Mouse (Mus musculus): ENCODE results near the gene Ncoa1. TPM values are rescaled to one million over a fixed set of nuclear protein-coding genes. Genes with fewer than 3 reads are reported as not detected.
"Not testable (repeated sequence)": the region's sequence is repeated elsewhere in the genome, so short reads cannot be mapped to it uniquely, and the experiment has no call there.

The Ncoa1 gene
- total RNA-seq, 1 experiment, result 13.3 TPM

GRCm38 (mm10) chr12:4462420-4462819, 14.6 kb downstream of the Ncoa1 start:
- in situ Hi-C loops (cut with MboI; ENCODE audit: low sequenced_read_pairs in 2 of 2, unreplicated experiment in 2 of 2), result no loop called here
- no peaks in the 10 kb centered on the region for H3K36me3 ChIP-seq (ENCODE audit: control insufficient read depth, insufficient read depth, low read length, poor library complexity, severe bottlenecking)
- DNase-seq (ENCODE audit: low read depth, low spot score), result no peak
- H3K27ac ChIP-seq (ENCODE audit: insufficient read depth, low read depth, low read length, poor library complexity, severe bottlenecking), result no peak overlapping the region
- H3K9ac ChIP-seq (ENCODE audit: insufficient read depth, low read depth, low read length, poor library complexity, severe bottlenecking), result no peak overlapping the region
- no peak overlapping the region for H3K4me3 ChIP-seq (ENCODE audit: insufficient read depth in 1 of 2, low read depth in 1 of 2, low read length in 2 of 2, poor library complexity in 1 of 2, severe bottlenecking in 1 of 2)
- no peaks in the 10 kb centered on the region for H3K9me3 ChIP-seq (ENCODE audit: control insufficient read depth, insufficient read depth, low read depth, low read length)
- no peaks in the 10 kb centered on the region for H3K4me1 ChIP-seq (ENCODE audit: control insufficient read depth in 2 of 2, insufficient read depth in 2 of 2, low read length in 2 of 2, poor library complexity in 1 of 2)
- TF ChIP-seq CHD2 (IDR thresholded peaks at IDR 0.05; ENCODE audit: low read depth, low read length) (no peak), ZC3H11A (IDR thresholded peaks at IDR 0.05; ENCODE audit: borderline replicate concordance, low read depth, low read length) (no peak), MAFK (IDR thresholded peaks at IDR 0.05; ENCODE audit: insufficient read depth, low read depth, low read length) (no peak), ZNF384 (IDR thresholded peaks at IDR 0.05; ENCODE audit: low read depth, low read length) (no peak), HCFC1 (IDR thresholded peaks at IDR 0.05; ENCODE audit: borderline replicate concordance, insufficient read depth, low read length) (no peak)

DNA sequence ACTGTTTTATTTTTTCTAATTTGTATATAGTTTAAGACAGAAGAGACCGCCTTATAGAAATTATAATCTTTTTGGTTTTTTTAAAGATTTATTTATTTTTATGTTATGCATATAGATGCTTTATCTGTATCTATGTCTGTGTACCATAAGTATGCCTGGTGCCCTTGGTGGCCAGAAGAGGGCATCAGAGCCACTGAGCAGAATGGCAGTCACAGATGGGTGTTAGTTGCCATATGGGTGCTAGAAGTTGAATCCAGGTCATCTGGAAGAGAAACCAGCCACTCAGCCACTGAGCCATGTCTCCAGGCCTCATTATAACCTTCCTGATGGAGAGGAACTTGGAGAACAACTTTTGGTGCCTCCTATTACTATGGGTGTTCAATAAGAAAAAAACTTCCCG, 16.0 kb downstream of the Ncoa1 start:
- Histone ChIP-seq H3K4me1 (ENCODE audit: control insufficient read depth in 2 of 2, insufficient read depth in 2 of 2, low read length in 2 of 2, poor library complexity in 1 of 2) (no peaks in the 10 kb centered on the region), H3K9ac (ENCODE audit: insufficient read depth, low read depth, low read length, poor library complexity, severe bottlenecking) (no peak overlapping the region), H3K9me3 (ENCODE audit: control insufficient read depth, insufficient read depth, low read depth, low read length) (no peaks in the 10 kb centered on the region), H3K36me3 (ENCODE audit: control insufficient read depth, insufficient read depth, low read length, poor library complexity, severe bottlenecking) (no peaks in the 10 kb centered on the region), H3K4me3 (ENCODE audit: insufficient read depth in 1 of 2, low read depth in 1 of 2, low read length in 2 of 2, poor library complexity in 1 of 2, severe bottlenecking in 1 of 2) (no peak overlapping the region), H3K27ac (ENCODE audit: insufficient read depth, low read depth, low read length, poor library complexity, severe bottlenecking) (no peak overlapping the region)
- no peak for DNase-seq (ENCODE audit: low read depth, low spot score)
- TF ChIP-seq ZNF384 (IDR thresholded peaks at IDR 0.05; ENCODE audit: low read depth, low read length) (no peak), HCFC1 (IDR thresholded peaks at IDR 0.05; ENCODE audit: borderline replicate concordance, insufficient read depth, low read length) (no peak), CHD2 (IDR thresholded peaks at IDR 0.05; ENCODE audit: low read depth, low read length) (no peak), MAFK (IDR thresholded peaks at IDR 0.05; ENCODE audit: insufficient read depth, low read depth, low read length) (no peak), ZC3H11A (IDR thresholded peaks at IDR 0.05; ENCODE audit: borderline replicate concordance, low read depth, low read length) (no peak)
- in situ Hi-C loops (cut with MboI; ENCODE audit: low sequenced_read_pairs in 2 of 2, unreplicated experiment in 2 of 2), result no loop called here

DNA sequence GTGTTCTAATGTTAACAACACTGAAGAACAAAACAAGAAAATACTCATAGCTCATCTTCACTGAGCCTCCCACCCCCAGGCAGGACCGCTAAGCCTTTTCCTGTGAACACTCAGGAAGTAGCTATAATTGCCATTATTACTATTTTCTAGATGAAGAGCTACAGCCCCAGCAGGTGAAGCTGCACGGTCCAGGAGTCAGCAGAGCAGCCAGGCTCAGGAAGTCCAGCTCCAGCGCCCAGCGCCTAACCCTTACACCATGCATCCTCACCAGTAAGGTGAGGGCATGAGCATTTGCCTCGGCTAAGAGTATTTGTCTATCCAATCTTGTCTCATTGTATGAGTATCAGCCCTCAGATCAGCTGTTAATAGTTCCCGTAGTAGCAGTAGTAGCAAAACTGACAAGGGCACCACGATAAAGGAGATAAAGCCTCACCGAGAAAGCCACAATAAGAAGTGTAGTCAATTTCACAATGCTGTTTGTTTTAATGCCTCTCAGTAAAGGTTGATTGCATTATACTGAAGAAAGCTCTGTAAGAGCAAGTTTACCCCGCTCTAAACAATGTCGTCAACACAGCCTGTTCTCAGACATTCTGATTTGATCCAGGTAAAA, 21.9 kb downstream of the Ncoa1 start:
- no peak for TF ChIP-seq CHD2 (IDR thresholded peaks at IDR 0.05; ENCODE audit: low read depth, low read length)
- no peak for TF ChIP-seq MAFK (IDR thresholded peaks at IDR 0.05; ENCODE audit: insufficient read depth, low read depth, low read length)
- TF ChIP-seq ZC3H11A (IDR thresholded peaks at IDR 0.05; ENCODE audit: borderline replicate concordance, low read depth, low read length), result no peak
- no peak for TF ChIP-seq ZNF384 (IDR thresholded peaks at IDR 0.05; ENCODE audit: low read depth, low read length)
- TF ChIP-seq HCFC1 (IDR thresholded peaks at IDR 0.05; ENCODE audit: borderline replicate concordance, insufficient read depth, low read length), result no peak
- H3K4me3 ChIP-seq (ENCODE audit: insufficient read depth in 1 of 2, low read depth in 1 of 2, low read length in 2 of 2, poor library complexity in 1 of 2, severe bottlenecking in 1 of 2), result no peak overlapping the region
- DNase-seq (ENCODE audit: low read depth, low spot score), result no peak
- in situ Hi-C loops (cut with MboI; ENCODE audit: low sequenced_read_pairs in 2 of 2, unreplicated experiment in 2 of 2), result no loop called here
- H3K27ac ChIP-seq (ENCODE audit: insufficient read depth, low read depth, low read length, poor library complexity, severe bottlenecking), result no peak overlapping the region
- no peaks in the 10 kb centered on the region for H3K4me1 ChIP-seq (ENCODE audit: control insufficient read depth in 2 of 2, insufficient read depth in 2 of 2, low read length in 2 of 2, poor library complexity in 1 of 2)
- no peaks in the 10 kb centered on the region for H3K9me3 ChIP-seq (ENCODE audit: control insufficient read depth, insufficient read depth, low read depth, low read length)
- H3K36me3 ChIP-seq (ENCODE audit: control insufficient read depth, insufficient read depth, low read length, poor library complexity, severe bottlenecking), result no peaks in the 10 kb centered on the region
- H3K9ac ChIP-seq (ENCODE audit: insufficient read depth, low read depth, low read length, poor library complexity, severe bottlenecking), result no peak overlapping the region

- no peak for TF ChIP-seq MAFK (IDR thresholded peaks at IDR 0.05; ENCODE audit: insufficient read depth, low read depth, low read length)
- no peak for TF ChIP-seq ZNF384 (IDR thresholded peaks at IDR 0.05; ENCODE audit: low read depth, low read length)
- no peak overlapping the region for H3K27ac ChIP-seq (ENCODE audit: insufficient read depth, low read depth, low read length, poor library complexity, severe bottlenecking)
- no peaks in the 10 kb centered on the region for H3K9me3 ChIP-seq (ENCODE audit: control insufficient read depth, insufficient read depth, low read depth, low read length)
- H3K4me1 ChIP-seq (ENCODE audit: control insufficient read depth in 2 of 2, insufficient read depth in 2 of 2, low read length in 2 of 2, poor library complexity in 1 of 2), result no peaks in the 10 kb centered on the region
- no peak for DNase-seq (ENCODE audit: low read depth, low spot score)
- no peaks in the 10 kb centered on the region for H3K36me3 ChIP-seq (ENCODE audit: control insufficient read depth, insufficient read depth, low read length, poor library complexity, severe bottlenecking)
- in situ Hi-C loops (cut with MboI; ENCODE audit: low sequenced_read_pairs in 2 of 2, unreplicated experiment in 2 of 2), result no loop called here
- H3K9ac ChIP-seq (ENCODE audit: insufficient read depth, low read depth, low read length, poor library complexity, severe bottlenecking), result no peak overlapping the region
- H3K4me3 ChIP-seq (ENCODE audit: insufficient read depth in 1 of 2, low read depth in 1 of 2, low read length in 2 of 2, poor library complexity in 1 of 2, severe bottlenecking in 1 of 2), result no peak overlapping the region
Observed at GRCm38 (mm10) chr12:4454248-4454647, 22.7 kb downstream of the Ncoa1 start.

DNA sequence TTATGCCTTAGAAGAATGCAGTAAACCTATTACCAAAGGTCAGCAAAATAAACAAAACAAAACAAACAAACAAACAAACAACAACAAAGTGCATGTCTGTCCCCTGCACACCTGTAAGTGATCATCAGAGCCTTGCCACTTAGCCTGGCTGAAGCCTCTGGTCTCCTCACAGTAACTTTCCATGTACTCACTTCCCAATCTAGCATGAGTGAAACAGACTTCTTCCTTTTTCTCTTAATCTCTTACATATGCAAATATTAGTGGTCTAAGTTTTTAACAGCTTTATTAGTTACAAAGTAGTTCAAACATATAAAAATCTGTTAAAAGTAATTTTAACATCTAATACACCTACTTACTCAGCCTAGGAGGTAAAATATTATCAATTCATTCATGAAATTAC, 24.7 kb downstream of the Ncoa1 start:
- Histone ChIP-seq H3K36me3 (ENCODE audit: control insufficient read depth, insufficient read depth, low read length, poor library complexity, severe bottlenecking) (no peaks in the 10 kb centered on the region), H3K9me3 (ENCODE audit: control insufficient read depth, insufficient read depth, low read depth, low read length) (no peaks in the 10 kb centered on the region), H3K9ac (ENCODE audit: insufficient read depth, low read depth, low read length, poor library complexity, severe bottlenecking) (no peak overlapping the region), H3K4me1 (ENCODE audit: control insufficient read depth in 2 of 2, insufficient read depth in 2 of 2, low read length in 2 of 2, poor library complexity in 1 of 2) (no peaks in the 10 kb centered on the region), H3K4me3 (ENCODE audit: insufficient read depth in 1 of 2, low read depth in 1 of 2, low read length in 2 of 2, poor library complexity in 1 of 2, severe bottlenecking in 1 of 2) (no peak overlapping the region), H3K27ac (ENCODE audit: insufficient read depth, low read depth, low read length, poor library complexity, severe bottlenecking) (no peak overlapping the region)
- TF ChIP-seq MAFK (IDR thresholded peaks at IDR 0.05; ENCODE audit: insufficient read depth, low read depth, low read length) (no peak), ZC3H11A (IDR thresholded peaks at IDR 0.05; ENCODE audit: borderline replicate concordance, low read depth, low read length) (no peak)
- no peak for DNase-seq (ENCODE audit: low read depth, low spot score)
- in situ Hi-C loops (cut with MboI; ENCODE audit: low sequenced_read_pairs in 2 of 2, unreplicated experiment in 2 of 2), result no loop called here

DNA sequence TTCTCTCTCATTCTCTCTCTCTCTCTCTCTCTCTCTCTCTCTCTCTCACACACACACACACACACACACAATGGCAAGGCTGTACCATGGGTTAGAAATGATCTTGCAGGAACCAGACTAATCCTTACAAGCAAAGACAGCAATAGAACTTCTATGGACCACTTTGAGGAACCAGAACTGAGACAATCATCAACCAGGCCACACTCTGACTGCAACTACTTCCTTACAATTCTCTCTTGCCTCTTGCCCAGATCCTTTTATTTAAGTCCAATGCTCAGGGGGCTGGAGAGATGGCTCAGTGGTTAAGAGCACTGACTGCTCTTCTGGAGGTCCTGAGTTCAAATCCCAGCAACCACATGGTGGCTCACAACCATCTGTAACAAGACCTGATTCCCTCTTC, 26.5 kb downstream of the Ncoa1 start:
- H3K4me1 ChIP-seq (ENCODE audit: control insufficient read depth in 2 of 2, insufficient read depth in 2 of 2, low read length in 2 of 2, poor library complexity in 1 of 2); H3K9ac ChIP-seq (ENCODE audit: insufficient read depth, low read depth, low read length, poor library complexity, severe bottlenecking); H3K36me3 ChIP-seq (ENCODE audit: control insufficient read depth, insufficient read depth, low read length, poor library complexity, severe bottlenecking); H3K4me3 ChIP-seq (ENCODE audit: insufficient read depth in 1 of 2, low read depth in 1 of 2, low read length in 2 of 2, poor library complexity in 1 of 2, severe bottlenecking in 1 of 2); in situ Hi-C loops (cut with MboI; ENCODE audit: low sequenced_read_pairs in 2 of 2, unreplicated experiment in 2 of 2); H3K27ac ChIP-seq (ENCODE audit: insufficient read depth, low read depth, low read length, poor library complexity, severe bottlenecking); DNase-seq (ENCODE audit: low read depth, low spot score); H3K9me3 ChIP-seq (ENCODE audit: control insufficient read depth, insufficient read depth, low read depth, low read length): not testable (repeated sequence)
